Mouse (Mus musculus): ENCODE measurements around the gene Itga2b.

Itga2b gene

DNA sequence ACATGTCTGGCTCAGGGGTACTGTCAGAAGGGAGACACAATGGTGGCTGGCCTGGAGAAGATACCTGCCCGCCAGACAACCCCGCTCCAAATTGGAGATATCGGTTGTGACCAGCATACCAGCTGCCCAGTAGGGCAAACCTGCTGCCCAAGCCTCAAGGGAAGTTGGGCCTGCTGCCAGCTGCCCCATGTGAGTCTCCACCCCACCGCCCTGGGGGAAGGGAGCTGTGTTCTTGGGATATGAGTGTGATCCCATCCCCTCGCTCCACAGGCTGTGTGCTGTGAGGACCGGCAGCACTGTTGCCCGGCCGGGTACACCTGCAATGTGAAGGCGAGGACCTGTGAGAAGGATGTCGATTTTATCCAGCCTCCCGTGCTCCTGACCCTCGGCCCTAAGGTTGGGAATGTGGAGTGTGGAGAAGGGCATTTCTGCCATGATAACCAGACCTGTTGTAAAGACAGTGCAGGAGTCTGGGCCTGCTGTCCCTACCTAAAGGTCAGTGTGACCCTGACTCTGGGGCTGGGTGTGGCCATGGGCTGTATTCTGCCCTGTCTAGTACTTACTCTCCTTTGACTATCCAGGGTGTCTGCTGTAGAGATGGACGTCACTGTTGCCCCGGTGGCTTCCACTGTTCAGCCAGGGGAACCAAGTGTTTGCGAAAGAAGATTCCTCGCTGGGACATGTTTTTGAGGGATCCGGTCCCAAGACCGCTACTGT is 34.0 kb downstream of the Itga2b start:
- DNase-seq, result peak; percentile 52 to 71

DNA sequence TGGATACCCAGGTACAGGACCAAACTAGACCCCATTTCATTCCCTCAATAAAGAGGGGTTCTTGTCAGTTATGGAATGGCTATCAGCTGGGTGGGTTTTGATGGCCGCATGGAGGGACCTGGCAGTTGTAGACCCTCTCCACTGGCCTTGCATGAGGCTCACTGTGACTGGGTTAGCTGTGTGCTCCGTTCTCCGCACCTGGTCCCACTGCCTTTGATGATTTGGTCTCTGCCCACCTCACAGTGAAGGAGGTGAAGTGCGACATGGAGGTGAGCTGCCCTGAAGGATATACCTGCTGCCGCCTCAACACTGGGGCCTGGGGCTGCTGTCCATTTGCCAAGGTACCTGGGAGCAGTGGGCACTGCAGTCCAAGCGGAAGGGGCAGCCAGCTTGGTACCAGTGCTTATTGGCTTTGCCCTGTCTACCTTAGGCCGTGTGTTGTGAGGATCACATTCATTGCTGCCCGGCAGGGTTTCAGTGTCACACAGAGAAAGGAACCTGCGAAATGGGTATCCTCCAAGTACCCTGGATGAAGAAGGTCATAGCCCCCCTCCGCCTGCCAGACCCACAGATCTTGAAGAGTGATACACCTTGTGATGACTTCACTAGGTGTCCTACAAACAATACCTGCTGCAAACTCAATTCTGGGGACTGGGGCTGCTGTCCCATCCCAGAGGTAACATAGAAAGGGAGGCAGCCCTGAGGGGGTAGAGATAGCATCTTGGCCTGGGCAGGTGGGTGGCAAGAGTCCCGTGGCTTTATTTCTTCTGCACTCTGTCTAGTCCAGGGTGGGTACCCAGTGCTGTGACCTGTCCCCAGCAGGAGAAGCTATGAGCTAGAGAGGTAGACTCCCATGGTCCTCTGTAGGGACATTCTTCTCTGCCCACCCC is 34.9 kb downstream of the Itga2b start:
- peak in 1 of 2 experiments; percentile 41 for DNase-seq

DNA sequence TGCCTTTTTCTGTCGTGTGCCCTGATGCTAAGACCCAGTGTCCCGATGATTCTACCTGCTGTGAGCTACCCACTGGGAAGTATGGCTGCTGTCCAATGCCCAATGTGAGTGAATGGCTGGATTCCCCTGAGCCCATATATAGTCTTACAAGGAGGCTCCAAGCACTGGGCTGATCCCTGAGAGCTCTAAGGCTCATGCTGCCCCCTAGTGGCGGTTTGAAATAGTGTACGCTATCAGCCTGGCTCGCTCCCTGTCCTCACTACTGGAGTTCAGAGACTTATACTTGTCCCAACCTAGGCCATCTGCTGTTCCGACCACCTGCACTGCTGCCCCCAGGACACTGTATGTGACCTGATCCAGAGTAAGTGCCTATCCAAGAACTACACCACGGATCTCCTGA is 35.5 kb downstream of the Itga2b start:
- DNase-seq, result peak; percentile 96 to 97

DNA sequence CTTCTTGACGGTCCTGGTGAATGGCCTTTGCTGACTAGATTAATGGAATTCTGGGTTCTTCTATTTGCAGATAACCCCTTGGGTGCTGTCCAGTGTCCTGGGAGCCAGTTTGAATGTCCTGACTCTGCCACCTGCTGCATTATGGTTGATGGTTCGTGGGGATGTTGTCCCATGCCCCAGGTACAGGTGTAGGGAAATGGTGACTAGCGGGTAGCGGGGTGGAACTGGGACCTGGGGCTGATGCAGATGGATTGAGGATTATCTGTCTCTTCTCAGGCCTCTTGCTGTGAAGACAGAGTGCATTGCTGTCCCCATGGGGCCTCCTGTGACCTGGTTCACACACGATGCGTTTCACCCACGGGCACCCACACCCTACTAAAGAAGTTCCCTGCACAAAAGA is 36.1 kb downstream of the Itga2b start:
- DNase-seq, result no peak

DNA sequence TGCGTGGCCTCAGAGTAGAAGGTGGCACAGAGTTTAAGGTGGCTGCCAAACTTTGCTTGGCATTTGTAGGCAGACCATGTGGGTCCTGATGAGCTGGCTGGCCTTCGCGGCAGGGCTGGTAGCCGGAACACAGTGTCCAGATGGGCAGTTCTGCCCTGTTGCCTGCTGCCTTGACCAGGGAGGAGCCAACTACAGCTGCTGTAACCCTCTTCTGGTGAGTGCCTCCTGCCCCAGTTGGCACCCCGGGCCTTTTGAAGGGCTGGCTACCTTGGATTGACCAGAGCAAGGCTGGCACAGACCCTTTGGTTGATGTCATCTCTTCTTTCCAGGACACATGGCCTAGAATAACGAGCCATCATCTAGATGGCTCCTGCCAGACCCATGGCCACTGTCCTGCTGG is 37.0 kb downstream of the Itga2b start:
- DNase-seq, result peak; percentile 83 to 86

DNA sequence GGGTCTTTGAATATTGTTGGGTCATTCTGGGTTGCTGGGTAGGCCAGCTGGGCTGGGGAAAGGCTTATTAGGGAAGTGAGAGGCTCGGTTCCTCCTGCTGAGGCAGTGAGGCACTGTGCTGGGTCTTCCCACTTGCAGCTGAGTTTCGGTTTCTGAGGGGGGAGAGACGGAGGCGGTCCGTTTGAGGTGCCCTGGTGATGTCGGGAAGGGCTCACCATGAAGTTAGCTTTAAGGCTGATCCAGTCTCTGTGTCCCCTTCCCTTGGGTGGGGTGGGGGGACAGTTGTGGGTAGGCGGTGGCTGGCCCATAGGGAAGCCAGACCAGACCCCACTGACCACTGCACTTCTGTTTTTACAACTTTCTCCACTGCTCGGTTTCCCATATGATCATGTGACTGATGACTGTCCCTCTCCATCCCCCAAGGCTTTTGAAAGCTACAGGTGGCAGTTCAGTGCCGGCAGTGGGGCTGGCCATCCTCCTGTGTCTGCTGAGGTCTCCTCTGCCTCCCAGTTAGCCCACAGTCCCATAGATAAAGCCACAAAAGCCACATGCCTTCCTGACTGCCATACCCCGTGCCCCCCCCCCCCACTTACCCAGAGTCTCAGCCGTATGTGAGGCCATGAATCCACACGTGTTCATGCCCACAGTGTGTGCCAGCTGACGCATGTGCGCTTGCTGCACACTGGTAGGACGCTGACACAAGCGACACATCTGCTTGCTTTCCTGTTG is 37.6 kb downstream of the Itga2b start:
- no peak for DNase-seq

DNA sequence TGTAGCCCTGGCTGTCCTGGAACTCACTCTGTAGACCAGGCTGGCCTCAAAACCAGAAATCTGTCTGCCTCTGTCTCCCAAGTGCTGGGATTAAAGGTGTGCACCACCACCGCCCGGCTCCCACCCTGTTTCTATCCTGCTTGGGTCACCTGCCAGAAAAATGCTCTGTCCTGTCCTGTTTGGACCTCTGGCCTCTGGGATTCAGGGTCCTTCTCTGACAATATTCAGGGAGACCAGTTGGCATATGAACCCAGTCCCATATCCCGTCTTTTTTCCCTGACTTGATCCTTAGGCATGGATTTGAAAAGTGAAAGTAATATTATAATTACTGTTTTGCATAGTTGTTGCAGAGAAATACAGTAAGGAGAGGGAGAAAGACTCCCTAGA is 38.2 kb downstream of the Itga2b start:
- DNase-seq, result no peak

DNA sequence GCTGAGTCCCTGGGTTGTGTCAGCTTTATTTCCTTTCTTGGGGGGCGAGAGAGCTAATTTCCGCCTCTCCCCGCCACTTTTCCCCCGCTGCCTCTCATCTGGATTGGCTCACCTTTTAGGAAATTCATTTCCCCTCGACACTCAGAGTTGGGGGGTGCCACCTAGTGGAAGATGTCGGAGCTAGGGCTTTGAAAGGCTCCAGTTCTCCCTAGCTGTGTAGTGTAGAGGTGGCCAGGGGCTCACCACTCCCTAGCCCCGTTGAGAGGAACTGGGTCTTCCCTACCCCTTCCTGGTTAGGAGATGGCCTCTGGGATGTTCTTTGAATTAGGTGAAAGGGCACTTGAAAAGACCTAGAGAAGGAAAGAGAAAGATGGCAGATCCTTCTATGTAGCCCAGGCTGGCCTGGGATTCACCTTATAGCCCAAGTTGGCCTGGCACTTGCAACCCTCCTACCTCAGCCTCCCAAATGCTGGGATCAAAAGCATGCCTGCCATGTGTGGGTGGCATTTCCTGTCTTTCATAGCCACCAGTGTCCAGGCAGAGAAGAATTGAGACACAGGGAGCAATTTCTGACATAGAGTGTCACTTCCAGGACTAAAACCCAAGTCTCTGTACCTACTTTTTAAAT is 38.8 kb downstream of the Itga2b start:
- peak; percentile 89 to 90 for DNase-seq

DNA sequence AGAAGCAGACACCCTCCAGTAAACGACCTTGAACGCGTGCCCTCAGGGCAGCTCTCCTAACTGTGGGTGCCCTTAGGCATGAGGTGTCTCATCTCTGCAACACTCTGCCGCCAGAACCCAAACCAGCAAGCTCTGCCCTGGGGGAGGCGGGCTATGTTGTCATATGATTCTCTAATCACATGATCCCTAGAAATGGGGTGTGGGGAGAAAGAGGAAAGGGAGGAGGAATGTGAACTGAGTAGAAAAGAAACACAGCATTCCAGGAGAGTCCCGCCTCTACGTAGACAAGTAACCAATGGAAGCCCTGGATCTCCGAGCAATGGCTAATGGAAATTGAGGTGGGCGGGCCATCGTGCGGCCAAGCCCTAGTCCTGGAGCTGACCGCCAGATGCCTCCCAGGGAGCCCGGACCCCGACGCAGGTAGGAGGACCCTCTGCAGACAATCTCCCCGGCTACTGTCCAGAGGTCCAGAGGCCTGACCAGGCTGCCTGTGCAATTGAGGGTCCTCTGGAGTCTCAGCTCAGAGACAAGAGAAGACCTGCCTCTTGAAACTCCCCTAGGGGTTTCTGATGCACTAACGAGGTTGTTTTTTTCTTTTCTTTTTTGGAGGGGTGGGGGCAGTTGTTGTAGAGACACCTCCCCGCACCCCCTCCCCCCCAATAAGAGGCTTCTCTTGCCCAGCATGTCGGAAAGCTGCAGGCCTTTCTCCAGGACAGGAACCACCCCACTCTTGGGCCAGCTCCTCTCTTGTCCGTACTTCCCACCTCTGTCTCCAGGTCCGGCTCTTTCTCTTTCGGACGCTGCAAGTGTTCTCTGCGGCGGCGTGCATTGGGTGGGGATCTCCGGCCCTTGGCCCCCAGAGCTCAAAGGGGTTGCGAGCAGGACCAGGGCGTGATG is 39.6 kb downstream of the Itga2b start, which contains the start of gene Grn:
TSS of gene Grn (plus strand) at position 195 of the 897 bp plus-strand sequence.
- peak; percentile 90 to 92 for DNase-seq

DNA sequence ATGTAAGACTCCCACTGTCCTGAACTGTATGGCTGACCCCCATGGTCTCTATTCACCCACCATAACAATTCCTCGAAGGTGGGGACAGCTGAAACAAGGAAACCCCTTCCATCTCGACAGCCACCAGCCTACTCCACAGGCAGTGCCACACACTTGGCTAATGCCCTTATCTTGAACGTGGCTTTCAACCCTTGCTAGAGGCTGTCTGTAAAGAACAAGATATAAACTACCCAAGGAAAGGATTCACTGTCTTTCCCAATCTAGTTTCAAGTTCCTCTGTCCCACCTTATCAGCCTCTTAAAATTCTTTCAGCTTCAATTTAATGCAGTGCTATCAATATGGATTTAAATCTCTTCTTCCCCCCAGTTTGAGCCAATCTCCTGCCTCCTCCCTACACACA is 40.4 kb downstream of the Itga2b start:
- no peak for DNase-seq

DNA sequence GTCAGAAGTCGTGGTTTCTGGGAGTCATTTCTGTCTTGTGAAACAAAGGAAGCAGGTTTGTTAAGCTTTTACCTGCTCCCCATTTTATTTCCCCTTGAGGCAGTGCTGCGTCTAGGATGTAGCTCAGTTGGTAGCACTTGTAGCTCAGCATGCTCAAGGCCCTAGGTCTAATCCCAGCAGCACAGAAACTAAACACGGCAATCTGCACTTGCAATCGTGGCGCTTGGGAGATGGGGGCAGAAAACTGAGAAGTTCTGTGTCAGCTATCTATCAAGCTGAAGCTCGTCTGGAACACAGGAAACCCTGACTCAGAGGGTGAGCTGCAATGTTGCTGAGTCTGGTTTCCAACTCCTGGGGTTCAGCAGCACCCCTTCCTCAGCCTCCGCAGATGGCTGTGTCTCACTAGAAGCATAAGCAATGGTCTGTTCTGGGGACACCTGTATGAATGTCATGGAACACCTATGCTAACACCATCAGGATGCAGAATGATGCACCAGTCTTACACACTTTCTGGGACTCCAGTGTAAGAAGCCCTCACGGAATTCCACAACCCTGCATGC is 40.9 kb downstream of the Itga2b start:
- no peak for DNase-seq

DNA sequence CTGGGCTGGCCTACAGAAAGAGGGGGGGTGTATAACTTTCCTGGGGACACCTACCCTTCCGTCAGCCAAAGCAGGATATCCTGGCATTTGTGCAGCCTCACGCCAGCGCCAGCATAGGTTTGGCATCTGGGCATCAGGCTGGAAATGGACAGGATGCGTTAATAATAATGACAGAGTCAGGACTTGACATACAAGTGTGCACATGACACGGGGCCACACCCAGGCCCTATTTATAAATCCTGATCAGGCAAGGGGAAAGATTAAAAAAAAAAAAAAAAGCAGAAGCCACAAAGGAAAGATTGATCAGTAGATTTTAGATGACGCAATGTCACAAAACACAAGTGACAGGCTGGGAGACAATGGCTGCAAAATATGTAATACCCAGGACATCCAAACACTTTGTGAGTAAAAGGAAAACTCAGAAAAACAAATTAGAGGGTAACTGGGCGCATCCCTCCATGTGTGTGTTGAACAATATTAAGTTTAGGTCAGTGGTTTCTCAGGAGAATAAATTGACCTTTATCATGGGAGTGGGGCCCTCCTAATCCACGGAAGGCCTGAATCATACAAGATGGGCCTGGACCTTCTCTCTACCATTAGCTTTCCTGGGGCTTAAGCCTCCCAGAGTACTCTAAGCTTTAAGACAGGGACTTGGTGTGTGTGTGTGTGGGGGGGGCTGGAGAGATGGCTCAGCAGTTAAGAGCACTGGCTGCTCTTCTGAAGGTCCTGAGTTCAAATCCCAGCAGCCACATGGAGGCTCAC is 44.2 kb downstream of the Itga2b start:
- no peak for DNase-seq

DNA sequence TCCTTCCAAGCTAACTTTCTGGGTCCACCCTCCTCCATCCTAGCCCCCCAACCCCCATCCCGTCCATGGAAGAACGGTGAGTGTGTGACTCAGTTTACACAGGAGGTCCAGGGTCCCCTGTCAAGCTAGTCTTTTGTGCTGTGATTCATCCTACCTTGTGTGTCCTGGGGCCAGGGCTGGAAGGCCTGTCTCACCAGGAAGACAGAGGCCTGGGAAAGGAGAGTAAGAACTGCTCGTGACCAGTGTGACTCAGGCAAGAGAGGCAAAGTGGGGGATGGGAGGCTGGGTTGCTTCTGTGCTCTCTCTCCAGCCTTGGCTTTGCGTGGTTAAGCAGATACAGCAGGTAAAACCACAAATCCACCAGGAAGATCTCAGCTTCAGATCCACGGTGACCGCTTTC is 45.3 kb downstream of the Itga2b start:
- DNase-seq, result peak in 1 of 2 experiments; percentile 5

DNA sequence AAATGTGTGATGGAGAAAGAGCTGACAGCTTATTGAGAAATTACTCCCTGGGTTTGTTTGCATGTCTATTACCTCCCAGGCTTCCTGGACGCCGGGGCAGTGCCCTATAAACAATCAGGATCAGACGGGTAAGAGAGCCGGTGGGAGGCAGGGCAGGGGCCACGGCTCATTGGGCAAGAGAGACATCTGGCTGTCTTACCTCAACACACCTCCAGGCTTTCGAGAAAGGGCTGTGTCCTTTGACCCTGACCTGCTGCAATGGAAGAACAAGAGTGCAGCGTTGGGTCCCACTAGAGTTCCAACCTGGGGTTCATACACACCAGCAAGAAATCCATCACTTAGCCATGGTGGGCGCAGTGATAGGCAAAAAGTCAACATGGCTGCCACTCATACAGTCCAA is 48.4 kb downstream of the Itga2b start:
- no peak for DNase-seq

DNA sequence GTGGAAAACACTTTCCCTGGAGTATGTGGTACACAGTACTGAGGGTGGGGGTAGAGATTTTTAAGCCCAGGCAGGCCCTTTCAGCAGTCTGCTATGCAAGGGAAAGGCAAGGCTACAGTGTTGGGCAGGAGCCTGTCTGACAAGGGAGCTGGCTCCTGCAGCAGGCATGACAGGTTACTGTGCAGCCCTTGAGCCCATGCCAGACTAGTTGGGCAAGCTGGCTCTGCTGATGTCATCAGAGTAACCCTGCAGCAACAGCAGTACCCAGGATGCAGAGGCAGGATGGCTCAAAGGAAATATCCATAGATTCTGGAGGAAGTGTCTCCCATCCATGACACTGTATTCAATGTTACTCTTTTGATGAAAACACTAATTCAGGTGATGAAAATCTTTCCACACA is 51.0 kb downstream of the Itga2b start:
- peak; percentile 17 to 54 for DNase-seq

DNA sequence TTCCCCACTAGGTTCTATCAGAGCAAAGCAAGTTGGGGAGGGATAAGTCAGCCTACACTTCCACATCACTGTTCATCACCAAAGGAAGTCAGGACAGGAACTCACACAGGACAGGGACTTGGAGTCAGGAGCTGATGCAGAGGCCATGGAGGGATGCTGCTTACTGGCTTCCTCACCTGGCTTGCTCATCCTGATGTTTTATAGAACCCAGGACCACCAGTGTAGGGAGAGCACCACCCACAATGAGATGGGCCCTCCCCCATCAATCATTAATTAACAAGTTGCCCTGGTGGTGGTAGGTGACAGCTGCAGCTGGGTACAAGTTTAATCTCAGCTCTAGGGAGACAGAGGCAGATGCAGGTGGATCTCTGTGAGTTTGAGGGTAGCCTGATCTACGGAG is 52.8 kb downstream of the Itga2b start:
- no peak for DNase-seq

DNA sequence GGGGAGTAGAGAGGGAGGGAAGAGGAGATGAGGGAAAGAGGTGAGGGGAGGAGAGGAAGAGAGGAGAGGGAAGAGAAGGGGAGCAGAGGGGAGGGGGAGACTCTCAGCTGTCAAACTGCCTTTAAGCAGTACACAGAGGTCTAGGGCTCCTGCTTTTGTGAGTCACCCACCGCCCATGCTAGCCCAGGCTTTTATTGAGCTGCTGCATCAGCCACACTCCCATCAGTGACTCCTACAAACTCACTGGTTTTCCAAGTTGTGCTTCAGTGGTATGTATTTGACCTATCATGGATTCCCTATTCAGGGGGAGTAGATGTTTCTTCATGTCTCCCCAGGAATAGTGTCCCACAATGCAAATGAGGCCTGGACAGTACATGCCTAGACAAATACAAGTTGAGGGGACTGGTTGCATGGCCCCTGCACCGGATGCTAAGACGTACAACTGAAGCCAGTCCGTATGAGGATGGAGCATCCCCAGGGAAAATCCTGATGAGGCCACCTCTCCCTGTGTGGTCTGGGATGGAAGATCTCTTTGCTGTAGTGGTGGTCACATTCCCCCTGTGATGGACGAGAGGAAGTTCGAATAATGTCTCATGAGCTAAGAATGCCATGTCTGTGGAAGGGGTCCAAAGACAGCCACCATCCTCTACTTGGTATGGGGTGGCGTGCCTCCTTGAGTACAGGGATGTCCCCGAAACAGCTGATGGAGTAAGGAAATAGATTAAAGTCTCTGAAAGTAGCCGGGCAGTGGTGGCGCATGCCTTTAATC is 54.7 kb downstream of the Itga2b start:
- DNase-seq, result no peak

DNA sequence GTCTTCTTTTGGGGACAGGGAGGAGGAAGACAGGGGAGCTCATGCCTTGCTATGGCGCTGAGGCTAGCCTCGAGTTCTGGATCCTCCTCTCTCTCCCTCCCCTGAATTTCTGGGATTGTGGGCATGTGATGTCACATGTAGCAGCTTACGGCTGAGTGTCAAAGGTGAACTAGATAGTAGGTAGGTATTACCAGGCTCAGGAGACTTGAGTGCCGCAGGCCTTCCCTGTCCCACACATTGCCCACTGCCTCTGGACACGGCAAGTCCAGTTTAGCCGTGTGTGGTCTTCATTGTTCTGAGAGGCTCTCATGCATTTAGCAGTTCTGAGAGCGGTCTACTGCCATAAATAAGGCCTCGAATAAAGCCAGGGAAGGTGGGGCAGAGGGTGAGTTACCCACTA is 56.9 kb downstream of the Itga2b start:
- DNase-seq, result no peak

DNA sequence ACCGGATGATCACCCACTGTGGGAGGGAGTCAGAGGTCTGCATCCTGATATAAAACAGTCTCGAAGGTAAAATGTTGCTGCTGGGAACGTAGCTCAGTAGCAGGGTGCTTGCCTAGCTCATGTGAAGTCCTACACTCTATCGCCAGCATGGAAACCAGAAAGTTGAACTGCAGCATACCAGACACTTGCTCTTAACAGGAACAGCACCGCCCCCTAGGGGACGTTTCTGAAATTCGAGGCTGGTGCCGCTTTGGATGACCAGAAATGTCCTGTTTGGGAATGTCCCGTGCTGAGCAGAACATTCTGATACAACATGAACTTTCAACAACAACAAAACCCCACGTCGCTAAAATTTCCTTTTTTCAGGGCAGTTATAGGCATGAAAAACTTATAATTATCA is 58.2 kb downstream of the Itga2b start:
- peak; percentile 95 to 97 for DNase-seq

DNA sequence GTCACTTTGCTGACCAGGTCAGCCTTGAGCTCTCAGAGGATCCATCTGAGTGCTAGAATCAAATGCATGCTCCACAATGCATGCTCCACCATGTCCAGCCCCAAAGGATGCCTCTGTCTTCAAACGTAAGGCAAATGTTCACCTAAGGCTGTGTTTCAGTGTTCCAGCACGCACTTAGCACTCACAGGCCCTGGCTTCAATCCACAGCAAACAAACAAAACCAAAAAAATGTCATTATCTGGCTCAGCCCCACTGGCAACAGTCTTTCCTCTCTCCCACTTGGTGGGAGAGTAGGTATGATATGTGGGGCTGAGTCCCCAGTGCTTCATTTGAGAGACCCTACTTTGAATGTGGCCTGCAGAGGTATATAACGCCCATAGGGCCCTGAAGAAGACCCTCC is 58.9 kb downstream of the Itga2b start:
- DNase-seq, result no peak

Measured in cerebellum, postnatal 14 days (tissue).